Mouse (Mus musculus) spleen, adult 2 months (tissue): ENCODE results near the gene H2afz.

Experiments
- CTCF ChIP-seq: fragments of 200-500 bp; IDR thresholded peaks from 2 replicates; pipeline ENCODE4 v1.5.1; 2011; ENCODE audit warnings: mild to moderate bottlenecking, inconsistent platforms; ENCODE audit not compliant: insufficient read depth, insufficient read length, insufficient replicate concordance; ENCODE audit errors: extremely low read depth
- POLR2A ChIP-seq: fragments of 200-500 bp; IDR thresholded peaks from 2 replicates; pipeline ENCODE4 v1.6.1; 2011; ENCODE audit warnings: low read depth, low read length, inconsistent platforms

DNA sequence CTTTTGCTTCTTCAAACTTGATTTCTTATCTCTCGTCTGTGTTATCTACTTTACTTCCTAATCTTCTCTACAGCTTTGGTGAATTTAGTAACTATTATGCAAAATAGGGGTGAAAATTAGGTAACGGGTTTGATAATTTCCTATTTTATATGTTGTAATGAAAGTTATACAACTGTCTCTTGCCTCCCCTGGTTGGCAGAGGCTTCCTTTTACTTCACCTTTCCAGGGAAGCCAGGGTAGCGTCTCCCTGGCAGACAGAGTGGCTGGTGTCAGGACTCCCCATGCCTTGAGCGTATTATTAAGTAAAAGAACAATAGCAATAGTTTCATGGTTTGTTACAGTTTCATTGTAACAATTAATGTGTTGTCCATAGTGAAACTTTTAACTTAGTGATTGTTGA, 29.5 kb downstream of the H2afz start:
- TF ChIP-seq POLR2A (no peak), CTCF (no peak)
